Mouse (Mus musculus): ENCODE measurements around the gene Ino80d. TPM values are rescaled to one million over a fixed set of nuclear protein-coding genes. Genes with fewer than 3 reads are reported as not detected.
A peak's percentile ranks its signal among the peaks of the same experiment; 100 is the strongest.

Gene Ino80d
- total and polyA plus RNA-seq, 2 experiments from 2014 or later: 5.7 to 11.9 TPM

- Histone ChIP-seq H3K27ac (ENCODE audit: low read depth, low read length) (no peak overlapping the region), H3K9me3 (ENCODE audit: low read length) (no peaks in the 10 kb centered on the region), H3K4me3 (ENCODE audit: low read depth, low read length) (peak overlapping the region; percentile 3; the same call in 1 of the 2 replicates), H3K4me2 (ENCODE audit: low read depth) (peak overlapping the region; percentile 44), H3K36me3 (ENCODE audit: insufficient read depth) (peaks cover 6% of the 10 kb centered on the region; the same call in 1 of the 2 replicates), H3K9ac (no peak overlapping the region), H3K4me1 (ENCODE audit: insufficient read depth) (no peaks in the 10 kb centered on the region), H3K27me3 (ENCODE audit: insufficient read depth, low read length) (no peaks in the 10 kb centered on the region)
- no peak for DNase-seq
- no peak for TF ChIP-seq CTCF (IDR thresholded peaks at IDR 0.05; ENCODE audit: low read depth)
- peak; percentile 32; the same call in 1 of the 2 replicates for ATAC-seq
- WGBS: 19% methylated on average over 18 of the region's 18 CpGs
Observed at GRCm38 (mm10) chr1:63129857-63130690, 15.6 kb upstream of the Ino80d start.

GRCm38 (mm10) chr1:63129273-63129672 is 14.8 kb upstream of the Ino80d start:
- H3K27ac ChIP-seq (ENCODE audit: low read depth, low read length): no peak overlapping the region
- H3K4me1 ChIP-seq (ENCODE audit: insufficient read depth): no peaks in the 10 kb centered on the region
- no peak for ATAC-seq
- H3K9ac ChIP-seq: no peak overlapping the region
- TF ChIP-seq CTCF (IDR thresholded peaks at IDR 0.05; ENCODE audit: low read depth): no peak
- no peaks in the 10 kb centered on the region for H3K9me3 ChIP-seq (ENCODE audit: low read length)
- peaks cover 8% of the 10 kb centered on the region; the same call in 1 of the 2 replicates for H3K36me3 ChIP-seq (ENCODE audit: insufficient read depth)
- 33% methylated on average over 3 of the region's 3 CpGs for WGBS
- H3K27me3 ChIP-seq (ENCODE audit: insufficient read depth, low read length): no peaks in the 10 kb centered on the region
- no peak overlapping the region for H3K4me2 ChIP-seq (ENCODE audit: low read depth)
- no peak overlapping the region for H3K4me3 ChIP-seq (ENCODE audit: low read depth, low read length)
- DNase-seq: no peak

GRCm38 (mm10) chr1:63126206-63126605 is 11.7 kb upstream of the Ino80d start:
- WGBS: 82% methylated on average over 3 of the region's 3 CpGs
- Histone ChIP-seq H3K27me3 (ENCODE audit: insufficient read depth, low read length) (no peaks in the 10 kb centered on the region), H3K27ac (ENCODE audit: low read depth, low read length) (no peak overlapping the region), H3K9me3 (ENCODE audit: low read length) (no peaks in the 10 kb centered on the region), H3K4me2 (ENCODE audit: low read depth) (no peak overlapping the region), H3K36me3 (ENCODE audit: insufficient read depth) (peaks cover 23% of the 10 kb centered on the region), H3K9ac (no peak overlapping the region), H3K4me3 (ENCODE audit: low read depth, low read length) (no peak overlapping the region), H3K4me1 (ENCODE audit: insufficient read depth) (no peaks in the 10 kb centered on the region)
- DNase-seq (no peak), ATAC-seq (peak; percentile 36; the same call in 1 of the 2 replicates)
- TF ChIP-seq CTCF (IDR thresholded peaks at IDR 0.05; ENCODE audit: low read depth): no peak

GRCm38 (mm10) chr1:63123823-63124450 is 9.5 kb upstream of the Ino80d start:
- WGBS: 86% methylated on average over 6 of the region's 6 CpGs
- Histone ChIP-seq H3K4me1 (ENCODE audit: insufficient read depth) (no peaks in the 10 kb centered on the region), H3K36me3 (ENCODE audit: insufficient read depth) (peaks cover 30% of the 10 kb centered on the region), H3K4me2 (ENCODE audit: low read depth) (no peak overlapping the region), H3K27ac (ENCODE audit: low read depth, low read length) (no peak overlapping the region), H3K4me3 (ENCODE audit: low read depth, low read length) (no peak overlapping the region), H3K9me3 (ENCODE audit: low read length) (peaks cover 3% of the 10 kb centered on the region; the same call in 1 of the 2 replicates), H3K9ac (no peak overlapping the region), H3K27me3 (ENCODE audit: insufficient read depth, low read length) (no peaks in the 10 kb centered on the region)
- no peak for TF ChIP-seq CTCF (IDR thresholded peaks at IDR 0.05; ENCODE audit: low read depth)
- no peak for ATAC-seq
- no peak for DNase-seq

GRCm38 (mm10) chr1:63122005-63122404 is 7.5 kb upstream of the Ino80d start:
- Histone ChIP-seq H3K9ac (no peak overlapping the region), H3K4me2 (ENCODE audit: low read depth) (no peak overlapping the region), H3K9me3 (ENCODE audit: low read length) (peaks cover 3% of the 10 kb centered on the region; the same call in 1 of the 2 replicates), H3K27me3 (ENCODE audit: insufficient read depth, low read length) (no peaks in the 10 kb centered on the region), H3K4me3 (ENCODE audit: low read depth, low read length) (no peak overlapping the region), H3K36me3 (ENCODE audit: insufficient read depth) (peaks cover 30% of the 10 kb centered on the region), H3K27ac (ENCODE audit: low read depth, low read length) (no peak overlapping the region), H3K4me1 (ENCODE audit: insufficient read depth) (no peaks in the 10 kb centered on the region)
- TF ChIP-seq CTCF (IDR thresholded peaks at IDR 0.05; ENCODE audit: low read depth): no peak
- no peak for DNase-seq
- WGBS: 95% methylated on average over 6 of the region's 6 CpGs
- ATAC-seq: no peak

GRCm38 (mm10) chr1:63120382-63120781 is 5.9 kb upstream of the Ino80d start:
- 98% methylated on average over 2 of the region's 2 CpGs for WGBS
- Histone ChIP-seq H3K36me3 (ENCODE audit: insufficient read depth) (peaks cover 27% of the 10 kb centered on the region), H3K27ac (ENCODE audit: low read depth, low read length) (no peak overlapping the region), H3K4me1 (ENCODE audit: insufficient read depth) (no peaks in the 10 kb centered on the region), H3K27me3 (ENCODE audit: insufficient read depth, low read length) (no peaks in the 10 kb centered on the region), H3K4me3 (ENCODE audit: low read depth, low read length) (no peak overlapping the region), H3K4me2 (ENCODE audit: low read depth) (no peak overlapping the region), H3K9me3 (ENCODE audit: low read length) (peaks cover 3% of the 10 kb centered on the region; the same call in 1 of the 2 replicates), H3K9ac (no peak overlapping the region)
- no peak for DNase-seq
- no peak for TF ChIP-seq CTCF (IDR thresholded peaks at IDR 0.05; ENCODE audit: low read depth)
- ATAC-seq: no peak

- Histone ChIP-seq H3K9ac (no peak overlapping the region), H3K27me3 (ENCODE audit: insufficient read depth, low read length) (no peaks in the 10 kb centered on the region), H3K36me3 (ENCODE audit: insufficient read depth) (peaks cover 22% of the 10 kb centered on the region), H3K4me1 (ENCODE audit: insufficient read depth) (no peaks in the 10 kb centered on the region), H3K4me2 (ENCODE audit: low read depth) (no peak overlapping the region), H3K4me3 (ENCODE audit: low read depth, low read length) (no peak overlapping the region), H3K9me3 (ENCODE audit: low read length) (peaks cover 3% of the 10 kb centered on the region; the same call in 1 of the 2 replicates), H3K27ac (ENCODE audit: low read depth, low read length) (no peak overlapping the region)
- no peak for ATAC-seq
- TF ChIP-seq CTCF (IDR thresholded peaks at IDR 0.05; ENCODE audit: low read depth): no peak
- 94% methylated on average over 4 of the region's 4 CpGs for WGBS
- no peak for DNase-seq
Observed at GRCm38 (mm10) chr1:63119675-63120074, 5.2 kb upstream of the Ino80d start.

Data from forebrain, postnatal 0 days (tissue).